Mouse (Mus musculus): ENCODE measurements around the gene Tfpt.
"Not testable (repeated sequence)": the region's sequence is repeated elsewhere in the genome, so short reads cannot be mapped to it uniquely, and the experiment has no call there.

Gene Tfpt

DNA sequence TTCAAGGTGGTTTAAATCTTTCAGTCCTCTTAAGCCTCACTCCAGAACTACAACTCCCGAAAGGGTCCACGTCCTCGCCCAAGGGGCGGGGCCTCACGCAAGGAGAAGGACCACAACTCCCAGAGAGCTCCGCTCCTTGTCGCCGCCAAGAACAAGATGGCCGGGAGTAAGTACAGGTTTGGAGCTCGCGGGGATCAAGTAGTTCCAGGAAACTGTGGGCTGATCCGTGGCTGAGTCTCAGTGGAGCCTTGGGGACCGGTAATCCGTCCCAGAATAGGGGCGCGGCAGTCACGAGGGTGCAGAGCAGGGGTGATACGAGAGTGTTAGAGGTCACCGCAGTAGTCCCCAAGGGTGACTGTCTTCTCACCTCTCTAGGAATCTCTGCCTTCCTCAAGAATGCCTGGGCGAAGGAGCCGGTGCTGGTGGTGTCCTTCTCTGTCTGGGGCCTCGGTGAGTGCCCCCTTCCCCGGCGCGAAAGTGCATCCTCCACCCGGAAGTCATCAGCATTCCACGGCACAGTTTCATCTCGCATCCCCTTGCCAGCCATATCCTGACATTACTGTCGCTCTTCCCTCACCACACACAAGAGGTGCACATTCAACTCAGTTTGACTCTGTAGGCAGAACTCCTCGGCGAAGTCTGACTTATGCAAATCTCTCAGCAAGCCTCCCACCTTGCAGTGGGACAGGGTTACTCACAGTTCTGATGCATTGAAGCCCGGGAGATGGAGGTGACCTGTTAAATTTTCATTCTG is 12.3 kb downstream of the Tfpt start, which contains the start of gene Ndufa3:
TSS of gene Ndufa3 (plus strand) at position 132 of the 754 bp plus-strand sequence.
- peak; percentile 91 for DNase-seq (ENCODE audit: low spot score)

GRCm38 (mm10) chr7:3616389-3617241 is 13.1 kb downstream of the Tfpt start:
- DNase-seq (ENCODE audit: low spot score) = no peak

- no peak for DNase-seq (ENCODE audit: low spot score)
Measured at GRCm38 (mm10) chr7:3616057-3616388, 13.7 kb downstream of the Tfpt start, which contains the start of gene Oscar. TSS of gene Oscar (minus strand) at chr7:3616157.

DNA sequence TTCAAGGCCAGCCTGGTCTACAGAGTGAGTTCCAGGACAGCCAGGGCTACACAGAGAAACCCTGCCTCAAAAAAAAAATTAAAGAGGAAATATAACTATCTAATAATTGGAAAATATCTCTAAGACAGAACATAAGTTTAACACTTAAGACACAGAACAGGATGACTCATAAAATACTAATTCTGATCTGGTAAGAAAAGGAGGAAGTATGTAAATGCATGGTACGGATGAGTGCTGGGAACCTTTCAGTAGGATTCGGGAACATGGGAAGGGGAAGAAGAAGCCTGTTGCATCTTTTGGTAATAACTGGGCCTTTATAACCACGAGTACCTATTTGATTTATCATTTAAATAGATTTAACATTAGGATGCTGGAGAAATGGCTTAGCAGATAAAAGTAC is 15.7 kb downstream of the Tfpt start:
- DNase-seq (ENCODE audit: low spot score) = no peak

DNA sequence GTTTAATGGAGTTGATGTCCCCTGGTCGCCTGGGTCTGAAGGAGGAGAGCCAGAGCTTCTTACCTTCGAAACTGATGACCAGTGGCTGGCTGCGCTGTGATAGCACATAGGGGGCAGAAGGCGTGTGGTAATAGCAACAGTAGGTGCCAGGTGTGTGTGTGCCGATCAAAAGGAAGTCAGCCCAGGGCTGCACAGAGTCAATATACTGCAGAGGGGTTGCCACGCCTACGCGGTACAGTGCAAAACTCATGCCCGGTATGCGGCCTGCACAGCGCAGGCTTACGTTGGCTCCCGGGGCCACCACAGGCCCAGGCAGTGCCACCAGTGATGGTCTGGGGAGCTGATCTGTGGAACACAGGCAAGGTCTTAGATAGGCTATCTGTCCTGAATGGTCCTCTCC is 18.7 kb downstream of the Tfpt start:
- peak; percentile 46 for DNase-seq (ENCODE audit: low spot score)

GRCm38 (mm10) chr7:3610437-3610836 is 19.3 kb downstream of the Tfpt start:
- DNase-seq (ENCODE audit: low spot score) = no peak

GRCm38 (mm10) chr7:3609082-3609481 is 20.6 kb downstream of the Tfpt start:
- DNase-seq (ENCODE audit: low spot score) = peak; percentile 70

- no peak for DNase-seq (ENCODE audit: low spot score)
Measured at GRCm38 (mm10) chr7:3608668-3609067, 21.1 kb downstream of the Tfpt start.

DNA sequence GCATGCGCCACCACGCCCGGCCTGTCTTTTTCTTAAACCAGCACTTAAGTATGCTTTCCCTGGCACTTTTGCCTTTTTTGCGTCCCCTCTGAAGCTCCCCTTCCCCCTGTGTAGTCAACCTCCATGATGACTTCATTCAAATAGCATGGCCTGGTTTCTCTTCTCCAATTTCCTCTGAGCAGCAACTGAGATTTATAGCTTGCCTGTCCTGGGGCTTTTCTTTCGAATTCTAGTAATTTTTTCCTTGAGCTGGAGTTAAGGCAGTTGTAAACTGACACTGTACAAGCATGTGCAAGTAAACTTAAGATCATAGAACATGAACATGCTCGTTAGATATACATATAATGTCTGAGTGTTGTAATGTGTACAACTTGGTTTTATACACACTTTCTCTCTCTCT is 22.3 kb downstream of the Tfpt start:
- no peak for DNase-seq (ENCODE audit: low spot score)

- DNase-seq (ENCODE audit: low spot score) = no peak
Measured at GRCm38 (mm10) chr7:3606798-3607197, 22.9 kb downstream of the Tfpt start.

DNA sequence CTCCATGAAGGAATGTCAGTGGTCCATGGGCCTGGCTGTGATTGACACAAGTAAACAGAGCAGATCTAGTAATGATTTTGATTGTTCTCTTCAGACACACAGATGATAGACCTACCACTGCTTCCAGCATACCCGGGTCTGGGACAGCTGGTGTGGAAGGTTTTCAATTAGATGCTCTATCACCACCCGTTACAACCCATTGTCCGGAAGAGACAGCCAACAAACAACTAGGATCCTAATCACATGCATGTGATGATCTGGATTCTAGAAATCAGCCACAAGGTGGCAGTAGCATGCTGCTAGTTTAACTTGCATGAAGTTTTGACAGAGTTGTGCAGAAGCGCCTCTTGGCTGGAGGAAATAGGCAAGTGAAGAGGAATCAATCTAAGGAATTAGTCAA is 28.6 kb downstream of the Tfpt start:
- DNase-seq (ENCODE audit: low spot score) = peak; percentile 73

- DNase-seq (ENCODE audit: low spot score) = not testable (repeated sequence)
Measured at GRCm38 (mm10) chr7:3597755-3598154, 32.0 kb downstream of the Tfpt start.

GRCm38 (mm10) chr7:3595146-3595545 is 34.6 kb downstream of the Tfpt start:
- no peak for DNase-seq (ENCODE audit: low spot score)

GRCm38 (mm10) chr7:3594686-3595085 is 35.0 kb downstream of the Tfpt start:
- no peak for DNase-seq (ENCODE audit: low spot score)

DNA sequence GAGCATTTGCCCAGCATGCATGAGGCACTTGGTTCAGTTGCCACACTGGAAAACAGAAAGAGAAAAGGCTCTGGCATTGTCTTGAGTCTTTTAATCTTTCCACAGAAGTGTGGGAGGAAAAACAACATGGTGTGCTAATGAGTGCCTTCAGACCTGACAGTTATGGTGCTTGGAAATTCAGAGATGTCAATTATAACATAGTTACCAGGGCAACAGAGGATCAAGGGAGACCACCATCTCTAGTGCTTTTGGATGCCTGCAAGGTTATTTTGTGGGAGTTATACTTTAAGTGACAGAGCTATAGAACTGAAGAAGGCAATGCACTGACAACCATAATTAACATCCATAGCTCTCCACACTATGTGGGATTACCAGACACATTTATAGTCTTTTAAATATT is 35.9 kb downstream of the Tfpt start:
- DNase-seq (ENCODE audit: low spot score) = no peak

DNA sequence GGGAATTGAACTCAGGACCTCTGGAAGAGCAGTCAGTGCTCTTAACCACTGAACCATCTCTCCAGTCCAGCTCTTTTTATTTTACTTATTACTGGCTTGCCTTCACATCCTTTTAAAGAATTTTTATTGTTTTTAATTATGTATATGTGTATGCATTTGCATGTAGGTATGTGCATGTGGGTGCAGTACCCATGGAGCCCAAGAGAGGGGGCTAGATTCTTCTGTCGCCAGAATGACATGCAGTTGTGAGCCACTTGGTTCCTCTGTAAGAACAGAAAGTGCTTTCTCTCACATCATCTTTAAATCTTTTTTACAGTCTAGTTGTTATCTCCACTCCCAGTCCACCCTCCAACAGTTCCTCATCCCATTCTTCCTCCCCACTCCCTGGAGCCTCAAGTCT is 38.2 kb downstream of the Tfpt start:
- DNase-seq (ENCODE audit: low spot score) = no peak

GRCm38 (mm10) chr7:3590550-3590949 is 39.2 kb downstream of the Tfpt start:
- DNase-seq (ENCODE audit: low spot score) = no peak

GRCm38 (mm10) chr7:3587292-3587691 is 42.4 kb downstream of the Tfpt start:
- no peak for DNase-seq (ENCODE audit: low spot score)

GRCm38 (mm10) chr7:3586255-3586654 is 43.5 kb downstream of the Tfpt start:
- no peak for DNase-seq (ENCODE audit: low spot score)

DNA sequence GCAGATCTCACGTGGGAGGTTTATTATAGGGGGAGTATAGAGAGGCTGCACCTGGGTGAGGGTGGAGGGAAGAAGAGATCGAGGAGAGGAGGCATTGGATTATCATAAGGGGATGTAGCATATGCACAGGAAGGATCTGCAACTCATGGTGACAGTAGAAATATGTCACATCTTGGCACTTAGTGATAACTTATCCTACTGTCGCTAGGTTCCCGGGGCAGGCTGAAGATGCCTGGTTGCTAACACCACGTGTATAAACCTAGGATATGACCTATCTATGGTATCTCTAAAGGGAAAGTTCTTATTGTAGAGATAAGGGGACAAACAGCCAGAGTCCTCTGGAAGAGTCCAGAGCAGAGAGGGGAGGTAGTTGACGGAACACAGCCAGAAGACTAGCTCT is 44.0 kb downstream of the Tfpt start:
- DNase-seq (ENCODE audit: low spot score) = no peak

- no peak for DNase-seq (ENCODE audit: low spot score)
Measured at GRCm38 (mm10) chr7:3580029-3580428, 49.7 kb downstream of the Tfpt start.

DNA sequence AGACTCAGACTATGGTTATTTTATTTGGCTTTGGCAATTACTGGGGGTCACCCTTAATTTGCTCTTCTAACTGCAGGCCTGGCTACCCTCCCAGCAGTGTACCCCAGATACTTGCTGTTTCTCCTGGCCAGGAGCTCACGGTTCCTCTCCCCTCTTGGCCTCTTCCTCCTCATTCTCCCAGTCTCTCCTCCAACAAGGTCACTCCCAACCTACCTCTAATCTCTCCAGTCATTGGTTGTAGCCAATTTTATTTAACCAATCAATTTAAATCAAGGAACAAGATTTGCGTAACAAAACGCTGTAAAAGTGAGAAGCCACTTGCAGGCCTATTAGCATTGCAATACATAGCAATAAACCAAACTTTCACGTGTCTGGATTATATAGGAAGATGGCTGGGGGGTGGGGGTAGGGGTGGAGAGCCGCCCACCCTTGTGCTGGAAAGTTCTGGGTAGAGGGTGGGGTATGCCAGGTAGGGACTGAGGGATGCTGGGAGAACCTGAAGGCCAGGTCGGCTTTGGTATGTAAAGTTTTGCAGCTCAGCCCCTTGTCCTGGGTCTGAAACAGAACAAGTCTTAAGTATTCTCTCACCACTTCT is 50.7 kb downstream of the Tfpt start:
- DNase-seq (ENCODE audit: low spot score) = no peak

DNA sequence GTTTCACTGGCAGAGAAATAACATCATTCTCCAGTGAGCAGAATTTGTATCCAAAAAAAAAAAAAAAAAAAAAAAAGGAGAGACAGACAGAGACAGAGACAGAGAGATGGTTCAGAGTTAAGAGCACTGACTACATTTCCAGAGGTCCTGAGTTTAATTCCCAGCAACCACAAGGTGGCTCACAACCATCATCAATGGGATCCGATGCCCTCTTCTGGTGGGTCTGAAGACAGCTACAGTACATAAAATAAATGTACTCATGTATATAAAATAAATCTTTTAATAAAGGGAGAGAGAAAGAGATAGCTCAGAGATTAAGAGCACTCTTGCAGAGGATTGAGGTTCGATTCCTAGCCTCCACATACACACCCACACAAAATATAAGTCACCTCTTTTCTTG is 51.5 kb downstream of the Tfpt start:
- no peak for DNase-seq (ENCODE audit: low spot score)
